Mouse (Mus musculus): ENCODE measurements around the gene Gm20662. TPM values are rescaled to one million over a fixed set of nuclear protein-coding genes. Genes with fewer than 3 reads are reported as not detected.

Gene Gm20662
- polyA plus RNA-seq, 1 experiment from 2014 or later = 0.53 TPM

DNA sequence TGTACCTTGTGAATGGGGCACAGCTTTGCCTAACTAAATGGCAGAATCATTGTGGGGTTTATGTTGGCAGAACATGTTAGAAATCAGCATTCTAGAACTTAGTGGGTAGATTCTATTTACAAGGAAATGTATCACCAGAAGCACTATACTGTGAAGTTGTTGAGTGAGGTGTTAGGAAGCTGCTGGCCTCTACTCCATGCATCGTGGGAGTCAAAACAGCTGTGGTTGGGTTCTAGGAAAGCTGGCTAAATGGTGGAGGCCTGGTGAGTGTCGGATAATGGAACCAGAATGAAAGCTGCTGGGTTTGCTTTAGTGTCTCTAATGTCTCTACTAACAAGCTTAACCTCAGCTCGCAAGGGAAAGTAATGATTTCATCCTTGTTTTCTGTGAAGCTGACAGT is 21.0 kb downstream of the Gm20662 start:
- H3K4me3 ChIP-seq (ENCODE audit: low read depth, low read length) = no peak overlapping the region
- H3K4me2 ChIP-seq (ENCODE audit: low read length) = no peak overlapping the region
- H3K9me3 ChIP-seq (replicated peaks; ENCODE audit: control insufficient read depth, low read length) = no peaks in the 10 kb centered on the region
- peaks cover 21% of the 10 kb centered on the region; the same call in 1 of the 2 replicates for H3K36me3 ChIP-seq (ENCODE audit: control insufficient read depth, insufficient read depth, low read length)
- DNase-seq (ENCODE audit: low spot score) (no peak), ATAC-seq (no peak)
- H3K27me3 ChIP-seq (replicated peaks; ENCODE audit: control insufficient read depth, insufficient read depth, low read length) = no peaks in the 10 kb centered on the region
- no peak overlapping the region for H3K27ac ChIP-seq (ENCODE audit: low read depth, low read length)
- H3K4me1 ChIP-seq (ENCODE audit: control insufficient read depth, insufficient read depth, low read length) = no peaks in the 10 kb centered on the region
- no peak overlapping the region for H3K9ac ChIP-seq (ENCODE audit: low read length)
- WGBS = 81% methylated on average over 3 of the region's 3 CpGs

DNA sequence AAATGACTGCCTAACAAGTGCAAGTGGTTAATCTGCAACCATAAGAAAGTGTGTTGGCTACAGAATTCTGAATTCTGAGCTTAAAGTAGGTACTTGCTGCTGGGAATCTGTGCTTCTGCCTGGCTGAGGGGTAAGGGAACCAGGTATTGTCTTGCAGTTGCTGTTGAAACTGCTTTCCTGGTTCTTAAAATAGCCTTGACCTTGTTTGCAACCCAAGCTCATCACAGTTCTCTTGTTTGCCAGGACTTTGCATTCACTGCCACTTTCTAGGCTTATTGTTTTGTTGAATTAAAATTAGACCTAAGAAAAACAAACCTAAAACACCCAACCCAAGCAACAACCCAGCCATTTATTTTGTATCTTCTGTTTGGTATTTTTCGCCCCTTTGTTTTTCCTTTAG is 24.6 kb downstream of the Gm20662 start:
- no peak overlapping the region for H3K4me2 ChIP-seq (ENCODE audit: low read length)
- H3K9me3 ChIP-seq (replicated peaks; ENCODE audit: control insufficient read depth, low read length) = no peaks in the 10 kb centered on the region
- H3K36me3 ChIP-seq (ENCODE audit: control insufficient read depth, insufficient read depth, low read length) = peaks cover 33% of the 10 kb centered on the region
- WGBS = 95% methylated on average over 1 of the region's 1 CpGs
- no peak overlapping the region for H3K4me3 ChIP-seq (ENCODE audit: low read depth, low read length)
- ATAC-seq (no peak), DNase-seq (ENCODE audit: low spot score) (no peak)
- no peak overlapping the region for H3K27ac ChIP-seq (ENCODE audit: low read depth, low read length)
- no peaks in the 10 kb centered on the region for H3K4me1 ChIP-seq (ENCODE audit: control insufficient read depth, insufficient read depth, low read length)
- no peaks in the 10 kb centered on the region for H3K27me3 ChIP-seq (replicated peaks; ENCODE audit: control insufficient read depth, insufficient read depth, low read length)
- no peak overlapping the region for H3K9ac ChIP-seq (ENCODE audit: low read length)

DNA sequence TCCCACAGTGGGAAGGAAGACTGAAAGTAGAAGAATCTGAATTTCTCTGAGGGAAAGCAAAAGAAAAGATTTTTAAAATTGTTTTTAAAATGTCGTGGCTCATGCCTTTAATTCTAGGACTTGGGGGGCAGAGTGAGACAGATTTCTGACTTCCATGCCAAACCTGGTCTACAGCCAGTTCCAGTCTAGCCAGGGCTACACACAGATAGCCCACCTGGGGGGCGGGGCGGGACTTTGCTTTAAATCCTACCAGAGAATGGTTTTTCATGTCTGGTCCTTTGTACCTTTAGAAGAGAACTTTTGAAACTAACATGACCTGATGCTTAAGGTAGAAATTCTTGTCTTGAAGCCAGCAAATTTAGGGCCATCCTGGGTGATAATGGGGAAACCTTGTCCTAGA is 27.1 kb downstream of the Gm20662 start:
- Histone ChIP-seq H3K4me3 (ENCODE audit: low read depth, low read length) (no peak overlapping the region), H3K36me3 (ENCODE audit: control insufficient read depth, insufficient read depth, low read length) (peaks cover 36% of the 10 kb centered on the region), H3K27ac (ENCODE audit: low read depth, low read length) (no peak overlapping the region), H3K9ac (ENCODE audit: low read length) (no peak overlapping the region), H3K9me3 (replicated peaks; ENCODE audit: control insufficient read depth, low read length) (no peaks in the 10 kb centered on the region), H3K4me2 (ENCODE audit: low read length) (no peak overlapping the region), H3K27me3 (replicated peaks; ENCODE audit: control insufficient read depth, insufficient read depth, low read length) (no peaks in the 10 kb centered on the region), H3K4me1 (ENCODE audit: control insufficient read depth, insufficient read depth, low read length) (no peaks in the 10 kb centered on the region)
- DNase-seq (ENCODE audit: low spot score) = no peak
- ATAC-seq = no peak
- 90% methylated on average over 3 of the region's 3 CpGs for WGBS

DNA sequence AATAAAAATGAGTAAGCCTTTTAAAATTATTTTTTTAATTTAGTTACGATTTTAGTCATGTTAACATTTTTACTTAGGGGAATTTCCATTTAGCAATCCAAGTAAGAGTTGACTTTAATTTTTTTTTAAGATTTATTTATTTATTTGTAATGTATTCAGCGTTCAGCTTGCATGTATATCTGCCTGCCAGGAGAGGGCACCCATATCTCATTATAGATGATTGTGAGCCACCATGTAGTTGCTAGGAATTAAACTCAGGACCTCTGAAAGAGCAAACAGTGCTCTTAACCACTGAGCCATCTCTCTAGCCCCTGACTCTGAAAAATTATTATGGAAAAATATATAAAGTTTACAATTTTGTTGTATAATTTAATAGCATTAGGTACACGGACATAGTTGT is 30.4 kb downstream of the Gm20662 start:
- 91% methylated on average over 3 of the region's 3 CpGs for WGBS
- no peak overlapping the region for H3K9ac ChIP-seq (ENCODE audit: low read length)
- peaks cover 48% of the 10 kb centered on the region for H3K36me3 ChIP-seq (ENCODE audit: control insufficient read depth, insufficient read depth, low read length)
- ATAC-seq (no peak), DNase-seq (ENCODE audit: low spot score) (no peak)
- no peaks in the 10 kb centered on the region for H3K27me3 ChIP-seq (replicated peaks; ENCODE audit: control insufficient read depth, insufficient read depth, low read length)
- H3K4me3 ChIP-seq (ENCODE audit: low read depth, low read length) = no peak overlapping the region
- no peak overlapping the region for H3K4me2 ChIP-seq (ENCODE audit: low read length)
- H3K27ac ChIP-seq (ENCODE audit: low read depth, low read length) = no peak overlapping the region
- no peaks in the 10 kb centered on the region for H3K4me1 ChIP-seq (ENCODE audit: control insufficient read depth, insufficient read depth, low read length)
- no peaks in the 10 kb centered on the region for H3K9me3 ChIP-seq (replicated peaks; ENCODE audit: control insufficient read depth, low read length)

DNA sequence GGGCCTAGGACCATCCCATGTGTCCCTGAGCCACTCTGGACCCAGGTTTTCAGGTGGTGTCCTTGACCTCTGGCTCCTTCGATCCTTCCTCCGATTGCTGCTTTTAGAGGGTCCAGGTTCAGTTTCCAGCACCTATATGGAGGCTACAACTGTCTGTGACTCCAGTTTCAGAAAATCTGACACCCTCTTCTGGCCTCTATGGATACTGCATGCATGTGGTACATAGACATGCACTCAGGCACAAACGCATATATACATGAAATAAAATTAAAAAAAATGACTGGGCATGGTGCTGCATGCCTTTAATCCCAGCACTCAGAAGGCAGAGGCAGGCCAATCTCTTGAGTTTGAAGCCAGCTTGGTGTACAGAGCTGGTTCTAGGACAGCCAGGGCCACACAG is 31.7 kb downstream of the Gm20662 start:
- Histone ChIP-seq H3K9me3 (replicated peaks; ENCODE audit: control insufficient read depth, low read length) (no peaks in the 10 kb centered on the region), H3K36me3 (ENCODE audit: control insufficient read depth, insufficient read depth, low read length) (peaks cover 58% of the 10 kb centered on the region), H3K27ac (ENCODE audit: low read depth, low read length) (no peak overlapping the region), H3K4me2 (ENCODE audit: low read length) (no peak overlapping the region), H3K9ac (ENCODE audit: low read length) (no peak overlapping the region), H3K4me3 (ENCODE audit: low read depth, low read length) (no peak overlapping the region), H3K4me1 (ENCODE audit: control insufficient read depth, insufficient read depth, low read length) (no peaks in the 10 kb centered on the region), H3K27me3 (replicated peaks; ENCODE audit: control insufficient read depth, insufficient read depth, low read length) (no peaks in the 10 kb centered on the region)
- no peak for DNase-seq (ENCODE audit: low spot score)
- no peak for ATAC-seq
- 97% methylated on average over 3 of the region's 3 CpGs for WGBS

DNA sequence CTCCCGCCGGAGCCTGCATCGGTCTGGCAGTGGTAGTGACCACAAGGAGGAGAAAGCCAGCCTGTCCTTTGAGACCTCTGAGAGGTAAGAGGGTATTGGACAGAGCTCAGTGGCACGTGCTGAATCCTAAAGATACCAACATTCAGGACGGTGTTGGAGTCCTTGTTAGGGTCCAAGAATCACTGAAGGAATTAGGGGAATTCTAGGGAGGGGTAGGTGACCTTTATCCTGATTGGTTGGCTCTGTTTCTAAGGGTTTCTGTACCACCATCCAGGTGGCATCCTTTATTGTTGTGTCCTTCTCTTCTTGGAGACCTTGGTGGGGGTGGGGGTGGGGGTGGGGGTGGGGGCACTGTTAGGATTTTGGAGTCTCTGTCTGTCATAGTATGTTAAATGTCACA is 36.0 kb downstream of the Gm20662 start:
- WGBS = 90% methylated on average over 5 of the region's 5 CpGs
- Histone ChIP-seq H3K27me3 (replicated peaks; ENCODE audit: control insufficient read depth, insufficient read depth, low read length) (no peaks in the 10 kb centered on the region), H3K9me3 (replicated peaks; ENCODE audit: control insufficient read depth, low read length) (no peaks in the 10 kb centered on the region), H3K27ac (ENCODE audit: low read depth, low read length) (no peak overlapping the region), H3K36me3 (ENCODE audit: control insufficient read depth, insufficient read depth, low read length) (peaks cover 57% of the 10 kb centered on the region), H3K4me3 (ENCODE audit: low read depth, low read length) (no peak overlapping the region), H3K9ac (ENCODE audit: low read length) (no peak overlapping the region), H3K4me1 (ENCODE audit: control insufficient read depth, insufficient read depth, low read length) (no peaks in the 10 kb centered on the region), H3K4me2 (ENCODE audit: low read length) (no peak overlapping the region)
- DNase-seq (ENCODE audit: low spot score) = no peak
- no peak for ATAC-seq

DNA sequence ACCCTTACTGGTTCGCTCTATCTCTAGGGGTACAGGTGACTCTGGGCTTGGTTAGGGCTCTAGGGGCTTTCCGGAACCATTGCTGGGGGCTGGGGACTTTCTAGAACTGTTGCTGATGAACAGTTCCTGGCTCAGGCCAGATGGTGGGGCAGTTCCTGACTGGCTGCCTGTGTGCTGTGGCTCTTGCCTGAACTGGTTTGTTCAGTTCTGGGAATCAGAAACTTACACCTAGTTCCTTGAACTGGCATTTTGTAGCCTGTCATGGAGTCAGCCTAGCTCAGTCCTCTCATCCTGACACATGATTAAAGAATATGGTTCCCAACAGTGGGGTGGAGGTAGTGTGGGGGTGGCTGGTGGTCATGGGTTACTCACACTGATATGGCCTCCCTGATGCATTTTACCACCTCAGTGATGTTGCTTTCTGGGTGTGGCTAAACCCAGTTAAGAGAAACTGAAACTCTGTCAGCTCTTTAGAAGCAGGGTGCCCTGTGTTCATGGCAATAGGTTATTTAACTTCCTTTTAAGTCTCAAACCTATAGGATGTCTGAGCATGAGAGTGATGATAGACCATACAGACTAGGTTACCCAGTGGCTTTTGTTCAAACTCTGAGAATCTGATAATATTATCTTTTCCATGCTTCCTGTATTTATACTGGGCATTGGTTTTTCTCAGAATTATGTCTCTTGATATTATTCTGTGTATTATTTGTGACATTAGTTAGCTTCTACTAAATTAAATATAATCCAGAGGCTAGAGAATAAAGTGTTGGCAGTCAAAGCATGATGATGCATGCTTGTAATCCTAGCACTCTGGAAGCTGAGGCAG is 39.4 kb downstream of the Gm20662 start:
- Histone ChIP-seq H3K4me2 (ENCODE audit: low read length) (no peak overlapping the region), H3K4me3 (ENCODE audit: low read depth, low read length) (no peak overlapping the region), H3K9me3 (replicated peaks; ENCODE audit: control insufficient read depth, low read length) (no peaks in the 10 kb centered on the region), H3K4me1 (ENCODE audit: control insufficient read depth, insufficient read depth, low read length) (no peaks in the 10 kb centered on the region), H3K27ac (ENCODE audit: low read depth, low read length) (no peak overlapping the region), H3K27me3 (replicated peaks; ENCODE audit: control insufficient read depth, insufficient read depth, low read length) (no peaks in the 10 kb centered on the region), H3K9ac (ENCODE audit: low read length) (no peak overlapping the region), H3K36me3 (ENCODE audit: control insufficient read depth, insufficient read depth, low read length) (peaks cover 62% of the 10 kb centered on the region)
- WGBS = 97% methylated on average over 2 of the region's 2 CpGs
- ATAC-seq (no peak), DNase-seq (ENCODE audit: low spot score) (no peak)

DNA sequence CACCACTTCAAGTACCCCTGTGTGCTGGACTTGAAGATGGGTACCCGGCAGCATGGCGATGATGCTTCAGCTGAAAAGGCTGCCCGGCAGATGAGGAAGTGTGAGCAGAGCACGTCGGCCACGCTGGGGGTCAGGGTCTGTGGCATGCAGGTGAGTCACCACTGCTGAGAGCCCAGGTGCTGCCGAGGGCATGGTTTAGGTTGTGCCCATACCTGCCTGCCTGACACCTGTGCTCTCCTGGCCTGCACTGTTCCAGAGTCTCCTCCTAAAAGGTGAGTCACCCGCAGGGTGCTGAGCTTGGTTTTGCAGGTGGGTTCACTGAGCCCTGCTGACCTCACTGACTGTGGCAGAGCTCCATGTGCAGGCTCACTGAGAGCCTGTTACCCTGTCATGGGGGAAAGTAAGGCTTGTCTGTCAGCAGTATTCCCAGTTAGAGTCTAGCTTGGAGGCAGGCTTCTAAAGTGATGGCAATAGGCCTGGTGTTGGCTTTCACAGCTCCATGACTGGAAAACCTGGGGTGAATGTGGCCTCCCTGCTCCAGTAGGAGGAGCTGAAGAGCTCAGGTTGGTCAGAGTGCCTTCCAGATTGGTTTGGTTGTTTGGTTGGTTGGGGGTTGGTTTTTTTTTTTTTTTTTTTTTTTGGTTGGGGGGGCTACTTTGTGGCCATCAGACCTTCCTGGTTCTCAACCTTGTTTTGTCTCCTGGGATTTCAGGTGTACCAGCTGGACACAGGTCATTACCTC is 48.8 kb downstream of the Gm20662 start:
- no peak for ATAC-seq

DNA sequence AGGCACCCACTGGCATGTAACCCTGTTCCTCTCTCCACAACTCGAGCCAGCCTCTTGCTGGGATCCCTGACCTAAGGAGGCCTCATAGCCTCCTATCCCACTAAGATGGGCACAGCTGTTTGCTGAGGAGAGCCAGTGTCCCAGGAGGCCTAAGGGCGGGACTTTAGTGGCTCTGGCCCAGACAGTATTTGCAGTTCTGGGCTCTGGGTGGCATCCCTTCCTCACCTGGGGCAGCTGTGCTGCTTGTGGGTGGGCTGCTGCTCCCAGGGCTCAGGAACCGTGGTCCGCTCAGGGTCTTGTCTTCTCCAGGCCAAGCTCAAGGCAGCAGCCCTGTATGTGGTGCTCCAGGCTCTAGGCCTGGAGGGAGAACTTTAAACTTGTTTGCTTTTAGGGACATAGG is 50.4 kb downstream of the Gm20662 start:
- no peak overlapping the region for H3K4me3 ChIP-seq (ENCODE audit: low read depth, low read length)
- H3K4me2 ChIP-seq (ENCODE audit: low read length) = no peak overlapping the region
- DNase-seq (ENCODE audit: low spot score) (no peak), ATAC-seq (no peak)
- H3K9ac ChIP-seq (ENCODE audit: low read length) = no peak overlapping the region
- WGBS = 88% methylated on average over 4 of the region's 4 CpGs
- no peaks in the 10 kb centered on the region for H3K9me3 ChIP-seq (replicated peaks; ENCODE audit: control insufficient read depth, low read length)
- peaks cover 9% of the 10 kb centered on the region for H3K4me1 ChIP-seq (ENCODE audit: control insufficient read depth, insufficient read depth, low read length)
- H3K36me3 ChIP-seq (ENCODE audit: control insufficient read depth, insufficient read depth, low read length) = peaks cover 66% of the 10 kb centered on the region
- no peak overlapping the region for H3K27ac ChIP-seq (ENCODE audit: low read depth, low read length)
- no peaks in the 10 kb centered on the region for H3K27me3 ChIP-seq (replicated peaks; ENCODE audit: control insufficient read depth, insufficient read depth, low read length)

More for the DNA sequence above, 48.8 kb downstream of the Gm20662 start:
- no peak for DNase-seq (ENCODE audit: low spot score)
- no peak overlapping the region for H3K9ac ChIP-seq (ENCODE audit: low read length)
- peaks cover 9% of the 10 kb centered on the region for H3K4me1 ChIP-seq (ENCODE audit: control insufficient read depth, insufficient read depth, low read length)
- no peak overlapping the region for H3K4me2 ChIP-seq (ENCODE audit: low read length)
- WGBS = 96% methylated on average over 8 of the region's 8 CpGs
- no peaks in the 10 kb centered on the region for H3K27me3 ChIP-seq (replicated peaks; ENCODE audit: control insufficient read depth, insufficient read depth, low read length)
- no peaks in the 10 kb centered on the region for H3K9me3 ChIP-seq (replicated peaks; ENCODE audit: control insufficient read depth, low read length)
- no peak overlapping the region for H3K4me3 ChIP-seq (ENCODE audit: low read depth, low read length)
- H3K27ac ChIP-seq (ENCODE audit: low read depth, low read length) = no peak overlapping the region
- peaks cover 68% of the 10 kb centered on the region for H3K36me3 ChIP-seq (ENCODE audit: control insufficient read depth, insufficient read depth, low read length)
